Mouse (Mus musculus) lung, postnatal 0 days (tissue): ENCODE measurements around the gene Gab1.

Experiments
- CTCF ChIP-seq: IDR thresholded peaks from 2 replicates; pipeline ENCODE4 v1.5.1; 2016; ENCODE audit warnings: antibody characterized with exemption, mild to moderate bottlenecking
- EP300 ChIP-seq: IDR thresholded peaks from 2 replicates; pipeline ENCODE4 v1.6.1; 2016; ENCODE audit warnings: antibody characterized with exemption, mild to moderate bottlenecking, control low read depth

DNA sequence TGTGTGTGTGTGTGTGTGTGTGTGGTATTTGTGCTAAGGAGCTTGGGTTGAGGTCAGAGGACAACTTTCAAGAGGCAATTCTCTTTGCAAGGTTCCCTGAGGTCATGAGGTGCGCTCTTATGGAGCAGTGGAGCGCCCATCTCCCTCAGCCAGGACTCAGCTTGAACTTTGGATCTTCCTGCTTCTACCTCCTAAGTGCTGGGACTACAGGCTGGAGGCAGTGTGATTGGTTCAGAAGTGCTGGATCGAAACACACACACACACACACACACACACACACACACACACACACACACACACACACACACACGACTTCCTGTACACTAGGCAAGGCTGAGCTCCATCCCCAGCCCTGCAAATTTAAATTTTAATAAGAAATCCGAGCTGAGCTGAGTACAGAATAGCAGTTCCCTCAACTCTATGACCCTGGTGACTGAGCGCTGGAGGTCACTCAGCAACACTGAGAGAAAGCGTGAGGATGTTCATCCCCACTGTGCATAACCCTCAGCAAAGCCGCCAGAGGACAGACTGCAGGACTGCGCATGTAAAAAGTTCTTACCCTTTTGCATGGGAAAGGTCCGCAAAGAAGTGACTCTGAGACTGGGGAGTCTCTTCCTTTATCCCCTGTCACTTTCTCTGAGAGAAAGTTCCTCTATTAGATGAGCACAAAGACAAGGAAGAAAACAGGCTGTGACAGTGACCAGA, 6.4 kb downstream of the Gab1 start:
- no peak for TF ChIP-seq CTCF
- TF ChIP-seq EP300, result no peak
